Mouse (Mus musculus): ENCODE measurements around the gene Tmem161a. TPM values are rescaled to one million over a fixed set of nuclear protein-coding genes. Genes with fewer than 3 reads are reported as not detected.

Tmem161a gene
- total RNA-seq (2021) = 10 to 100 TPM; 70.2 to 74.5 TPM
- long read RNA-seq, experiment 1, transcript Tmem161a-214 (11 exons, 2,080 nt) = minor isoform, 5 of 77 reads
- long read RNA-seq, experiment 1, transcript Tmem161a-201 (12 exons, 3,018 nt) = major isoform, 12 of 77 reads
- long read RNA-seq, experiment 1, partial matches to known transcripts = 44 of 77 reads
- long read RNA-seq, experiment 1, other reads (novel, unspliced or antisense) = 15 of 77 reads
- long read RNA-seq, experiment 2, partial matches to known transcripts = 18 of 38 reads
- long read RNA-seq, experiment 2, other reads (novel, unspliced or antisense) = 15 of 38 reads

GRCm38 (mm10) chr8:70172043-70172681 is at the start of gene Tmem161a:
Gene Tmem161a, plus strand, starts transcription at chr8:70172356.
- peak; percentile 93 to 94 for DNase-seq

GRCm38 (mm10) chr8:70122863-70123262 is 49.3 kb upstream of the Tmem161a start:
- no peak for DNase-seq

- DNase-seq = no peak
These were observed 47.2 kb upstream of the Tmem161a start for GRCm38 (mm10) chr8:70124992-70125391.

GRCm38 (mm10) chr8:70128435-70128834 is 43.7 kb upstream of the Tmem161a start:
- DNase-seq = peak; percentile 71 to 73

DNA sequence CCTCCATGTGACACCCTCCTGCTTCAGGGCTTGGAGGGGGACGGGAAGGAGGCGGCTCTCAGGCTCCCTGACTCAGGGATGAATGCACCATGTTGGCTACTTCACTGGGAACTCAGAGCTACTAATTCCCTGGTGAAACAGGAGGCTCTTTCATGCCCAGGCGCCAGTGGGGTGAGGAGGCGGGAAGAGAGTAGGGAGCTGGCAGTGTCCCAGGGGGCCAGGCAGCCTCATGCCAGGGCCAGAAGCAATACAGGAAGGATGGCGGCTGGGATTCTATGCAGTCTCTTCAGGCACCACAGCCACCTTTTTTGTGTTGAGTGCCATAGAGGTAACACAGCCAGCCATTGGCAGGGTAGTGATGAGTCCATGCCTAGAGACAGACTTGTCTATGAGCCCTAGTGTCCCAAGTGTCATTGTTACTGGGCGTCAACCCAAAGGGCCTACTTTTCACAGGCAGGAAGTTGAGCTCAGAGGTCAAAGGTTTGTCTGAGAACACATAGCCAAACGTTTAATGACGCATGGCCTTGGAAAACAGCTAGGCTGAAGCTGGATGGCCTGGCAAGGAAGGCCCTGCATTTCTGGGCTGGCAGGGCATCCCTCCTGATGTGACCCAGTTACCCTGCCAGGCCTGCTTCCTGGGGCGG is 42.7 kb upstream of the Tmem161a start:
- DNase-seq = peak; percentile 46 to 64

- DNase-seq = no peak
These were observed 42.1 kb upstream of the Tmem161a start for GRCm38 (mm10) chr8:70130066-70130465.

DNA sequence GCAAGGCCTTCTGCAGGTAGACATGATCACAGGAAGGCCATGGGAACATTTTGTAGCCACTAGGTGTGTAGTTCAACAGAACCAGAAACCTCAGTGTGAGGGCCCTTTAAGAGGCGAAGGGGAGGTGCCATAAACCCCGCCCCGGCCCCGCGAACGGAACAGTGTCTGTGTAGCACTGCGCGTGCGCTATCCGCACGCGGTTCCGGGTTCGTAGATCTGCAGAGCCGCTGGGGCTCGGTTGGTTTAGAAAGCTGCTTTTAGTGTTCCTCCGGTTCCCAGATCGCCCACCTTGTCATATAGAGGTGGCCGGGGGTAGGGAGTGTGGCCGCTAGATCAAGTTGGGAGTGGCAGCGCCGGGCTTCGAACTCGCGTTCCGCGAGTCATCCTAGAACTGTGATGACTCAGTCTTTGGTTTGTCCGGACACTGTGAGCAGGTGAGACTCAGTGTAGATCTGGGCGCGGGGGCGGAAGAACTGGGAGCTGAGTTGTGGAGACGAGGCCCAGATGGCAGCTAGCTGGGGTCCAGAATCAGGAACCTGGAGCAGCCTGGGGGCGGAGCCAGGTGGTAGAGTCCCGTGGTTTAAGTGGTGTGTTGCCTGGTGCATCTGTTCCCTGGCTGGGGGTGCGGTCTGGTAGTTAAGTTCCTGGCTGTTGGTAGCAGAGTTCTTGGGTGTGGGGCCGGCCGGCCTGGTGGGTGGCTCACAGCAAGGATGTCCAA is 40.8 kb upstream of the Tmem161a start, which contains the start of gene Nr2c2ap:
Nr2c2ap (plus strand) TSS at position 168 of the 718 bp plus-strand sequence.
- DNase-seq = peak; percentile 88 to 94

DNA sequence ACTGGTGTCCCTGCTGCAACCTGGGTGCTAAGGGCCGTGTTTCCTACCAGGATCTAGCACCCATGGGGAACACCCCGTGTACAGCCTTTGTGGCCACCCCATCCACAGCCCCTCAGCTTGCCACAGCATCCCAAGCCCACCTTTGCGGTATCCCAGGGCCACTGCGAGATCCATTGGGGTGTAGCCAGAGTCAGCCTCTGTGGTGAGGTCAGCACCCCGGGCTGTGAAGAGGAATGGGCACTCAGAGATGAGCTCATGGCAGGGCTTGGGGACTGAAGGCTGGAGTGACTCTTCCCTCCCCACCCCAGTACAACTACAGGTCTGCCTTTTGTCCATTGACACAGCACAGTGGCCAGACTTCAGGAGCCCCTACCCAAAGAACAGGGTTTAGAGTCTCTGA is 38.1 kb upstream of the Tmem161a start:
- no peak for DNase-seq

DNA sequence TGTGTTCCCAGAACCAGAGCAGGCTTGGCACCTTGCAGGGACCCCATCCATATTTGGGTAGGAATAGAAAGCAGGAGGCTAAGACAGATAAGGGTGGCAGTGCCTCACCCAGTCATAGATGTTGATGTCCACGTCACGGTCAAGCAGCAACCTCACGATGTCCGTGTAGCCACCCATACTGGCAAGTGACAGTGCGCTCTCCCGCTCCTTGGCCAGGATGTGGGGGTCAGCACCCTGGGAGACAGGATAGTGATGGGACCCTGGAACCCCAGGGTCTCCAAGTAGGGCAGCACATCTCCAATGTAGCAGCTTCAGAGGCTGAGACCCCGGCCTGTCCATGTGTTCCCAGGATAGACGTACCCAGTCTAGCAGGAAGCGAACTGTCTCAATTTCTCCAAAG is 37.2 kb upstream of the Tmem161a start:
- DNase-seq = no peak

DNA sequence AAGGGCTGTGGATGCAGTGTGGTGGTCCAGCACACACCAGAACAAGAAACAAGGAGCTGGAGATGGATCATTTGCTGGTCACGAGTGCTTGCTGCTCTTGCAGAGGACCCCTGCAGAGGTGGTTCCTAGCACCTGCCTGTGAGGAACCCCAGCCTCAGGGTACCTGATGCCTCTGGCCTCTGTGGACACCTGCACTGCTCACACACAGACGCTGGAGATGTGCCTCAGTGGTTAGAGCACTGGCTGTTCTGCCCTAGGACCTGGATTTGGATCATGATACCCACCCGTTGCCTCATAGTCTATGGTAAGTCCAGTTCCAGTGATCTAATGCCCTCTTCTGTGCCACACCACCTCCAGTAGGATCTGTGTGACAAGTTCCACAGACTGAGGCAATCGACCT is 35.6 kb upstream of the Tmem161a start:
- no peak for DNase-seq

DNA sequence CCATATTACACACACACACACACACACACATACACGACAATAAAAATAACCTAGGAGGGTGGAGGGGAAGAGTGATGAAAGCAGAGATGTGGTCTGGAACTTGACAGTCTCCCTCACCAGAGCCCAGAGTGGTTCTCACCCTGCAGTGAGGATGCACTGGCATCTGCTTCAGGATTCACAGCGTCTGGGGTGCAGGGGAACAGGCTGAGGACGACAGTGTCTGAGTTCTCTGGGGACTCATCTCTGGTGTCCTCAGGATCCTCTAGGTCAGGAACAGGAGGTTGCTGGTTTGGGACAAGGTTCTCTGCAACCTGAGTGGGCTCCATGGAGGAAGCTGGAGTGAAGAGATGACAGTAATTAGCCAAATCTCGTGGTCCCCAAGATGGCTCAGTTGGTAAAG is 34.3 kb upstream of the Tmem161a start:
- DNase-seq = no peak

GRCm38 (mm10) chr8:70139026-70139857 is 32.9 kb upstream of the Tmem161a start, which contains the start of the genes Rfxank, Borcs8 and Mef2b:
Gene Rfxank, minus strand, starts transcription at chr8:70139154.
Gene Borcs8, plus strand, starts transcription at chr8:70139499.
Gene Mef2b, plus strand, starts transcription at chr8:70139711.
- DNase-seq = peak; percentile 99

DNA sequence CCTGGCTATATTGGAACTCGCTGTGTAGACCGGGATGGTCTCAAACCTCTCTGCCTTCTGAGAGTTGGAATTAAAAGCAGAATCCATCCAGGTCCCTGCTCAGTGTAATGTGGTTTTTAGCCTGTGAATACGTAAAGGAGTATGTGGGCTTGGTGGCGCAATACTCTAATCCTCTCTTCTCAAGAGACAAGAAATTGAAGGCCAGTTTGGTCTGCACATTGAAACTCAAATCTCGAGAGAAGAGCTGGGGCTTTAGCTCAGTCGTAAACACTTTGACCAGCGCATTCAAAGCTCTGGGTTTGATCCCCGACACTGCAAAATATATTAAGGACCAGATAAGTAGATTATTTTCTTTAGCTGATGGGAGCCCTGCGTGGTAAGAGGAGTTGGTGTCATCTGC is 32.2 kb upstream of the Tmem161a start:
- no peak for DNase-seq

DNA sequence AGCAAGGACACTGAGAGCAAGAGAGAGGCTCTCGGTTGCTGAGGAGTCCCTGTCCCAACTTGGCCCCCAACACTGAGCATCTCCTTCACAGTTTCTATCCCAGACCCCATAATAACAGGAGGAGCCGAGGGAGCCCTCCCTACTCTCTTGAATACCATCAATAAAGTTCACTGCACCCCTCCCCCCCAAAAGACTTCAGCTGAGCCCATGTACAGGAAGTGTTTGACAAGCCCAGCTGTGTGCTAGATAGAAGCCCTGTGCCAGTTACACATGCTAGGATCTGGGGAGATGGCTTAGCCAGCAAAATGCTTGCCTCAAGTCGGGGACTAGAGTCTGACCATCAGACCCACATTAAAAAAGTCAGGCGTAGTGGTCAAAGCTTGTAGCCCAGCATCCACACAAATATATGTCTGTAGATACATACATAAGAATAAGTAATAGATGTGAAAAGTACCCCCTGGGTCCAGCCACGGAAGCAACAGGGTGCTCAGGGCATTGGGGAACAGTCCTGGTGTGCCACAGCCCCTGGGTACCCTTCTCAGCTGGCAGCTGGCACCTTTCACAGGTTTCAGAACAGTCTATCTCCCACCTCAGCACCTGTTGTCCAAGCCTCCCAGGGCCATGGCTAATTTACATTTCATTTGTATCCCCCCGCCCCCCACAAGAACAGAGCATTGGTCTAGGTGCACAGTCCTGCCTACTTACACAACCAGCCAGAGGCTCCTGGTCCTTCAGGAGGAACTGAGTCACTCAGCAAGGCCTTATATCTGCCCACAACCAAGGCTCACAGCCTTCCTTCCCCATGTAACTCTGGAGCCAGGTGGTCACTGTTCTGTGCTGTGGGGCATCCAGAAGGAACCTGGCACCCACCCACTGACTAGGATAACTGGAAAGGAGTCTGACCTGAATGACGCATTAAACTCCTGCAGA is 24.2 kb upstream of the Tmem161a start:
- no peak for DNase-seq

GRCm38 (mm10) chr8:70150158-70150557 is 22.0 kb upstream of the Tmem161a start:
- DNase-seq = no peak

DNA sequence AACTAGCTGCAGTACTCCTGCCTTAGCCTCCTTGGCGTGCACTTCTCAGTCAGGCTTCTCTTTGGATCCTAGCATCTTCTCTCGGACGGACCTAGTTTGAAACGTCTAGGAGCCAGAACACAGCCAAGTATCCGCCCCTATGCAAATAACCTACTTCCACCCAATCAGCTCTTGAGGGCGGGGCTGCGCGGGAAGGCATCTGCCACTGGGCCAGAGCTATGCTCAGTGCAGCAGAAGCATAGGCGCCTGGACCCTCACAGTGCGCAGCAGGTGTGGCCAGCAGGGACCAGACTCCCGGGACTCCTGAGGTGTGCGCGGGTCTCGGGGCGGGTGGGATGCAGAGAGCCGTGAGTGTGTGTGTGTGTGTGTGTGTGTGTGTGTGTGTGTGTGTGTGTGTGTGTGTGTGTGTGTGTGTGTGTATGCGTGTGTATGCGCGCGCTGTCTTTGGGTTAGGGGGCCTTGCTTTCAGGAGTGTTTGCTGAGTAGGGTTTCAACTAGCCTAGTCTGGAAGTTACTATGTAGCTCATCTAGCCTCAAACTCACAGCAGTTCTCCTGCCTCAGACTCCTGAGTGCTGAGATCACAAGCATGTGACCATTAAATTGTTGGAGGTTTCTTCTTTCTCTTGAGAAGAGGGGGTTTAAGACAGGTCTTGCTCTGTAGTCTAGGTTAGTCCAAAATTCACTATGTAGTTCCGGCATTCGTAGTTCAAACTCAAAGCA is 19.5 kb upstream of the Tmem161a start:
- peak; percentile 81 for DNase-seq

- no peak for DNase-seq
These were observed 14.8 kb upstream of the Tmem161a start for GRCm38 (mm10) chr8:70157240-70157800.

- DNase-seq = peak; percentile 70 to 87
These were observed 13.9 kb upstream of the Tmem161a start for GRCm38 (mm10) chr8:70158069-70158853.

Data from adrenal gland, postnatal 36 days (tissue).